Mouse (Mus musculus): Measurements from ENCODE around the gene Poll. TPM values are rescaled to one million over a fixed set of nuclear protein-coding genes. Genes with fewer than 3 reads are reported as not detected.
A peak's percentile ranks its signal among the peaks of the same experiment; 100 is the strongest.

Poll gene
- polyA plus RNA-seq, 1 experiment = 9.0 TPM

- peaks cover 3% of the 10 kb centered on the region; the same call in 1 of the 2 replicates for H3K4me1 ChIP-seq (ENCODE audit: control insufficient read depth, insufficient read depth, insufficient read length)
- H3K27ac ChIP-seq (ENCODE audit: insufficient read depth, low read length) = no peak overlapping the region
- DNase-seq (ENCODE audit: low read depth in 1 of 2, low spot score in 2 of 2) = no peak
- H3K4me3 ChIP-seq (ENCODE audit: extremely low read depth, insufficient read depth, insufficient read length) = no peak overlapping the region
- H3K36me3 ChIP-seq (ENCODE audit: control insufficient read depth, insufficient read depth, low read length) = no peaks in the 10 kb centered on the region
- no peaks in the 10 kb centered on the region for H3K27me3 ChIP-seq (ENCODE audit: control insufficient read depth, insufficient read depth, low read length)
- TF ChIP-seq CTCF (IDR thresholded peaks at IDR 0.05; ENCODE audit: extremely low read depth, insufficient read depth, insufficient read length, insufficient replicate concordance) = no peak
- no peak for TF ChIP-seq POLR2A (IDR thresholded peaks at IDR 0.05; ENCODE audit: low read depth, low read length)
- WGBS = 96% methylated on average over 6 of the region's 6 CpGs
Observed at GRCm38 (mm10) chr19:45596434-45596833, 36.1 kb upstream of the Poll start.

GRCm38 (mm10) chr19:45596019-45596418 lies 35.7 kb upstream of the Poll start:
- Histone ChIP-seq H3K27me3 (ENCODE audit: control insufficient read depth, insufficient read depth, low read length) (no peaks in the 10 kb centered on the region), H3K4me1 (ENCODE audit: control insufficient read depth, insufficient read depth, insufficient read length) (peaks cover 3% of the 10 kb centered on the region; the same call in 1 of the 2 replicates), H3K36me3 (ENCODE audit: control insufficient read depth, insufficient read depth, low read length) (no peaks in the 10 kb centered on the region), H3K27ac (ENCODE audit: insufficient read depth, low read length) (no peak overlapping the region), H3K4me3 (ENCODE audit: extremely low read depth, insufficient read depth, insufficient read length) (no peak overlapping the region)
- TF ChIP-seq POLR2A (IDR thresholded peaks at IDR 0.05; ENCODE audit: low read depth, low read length) (no peak), CTCF (IDR thresholded peaks at IDR 0.05; ENCODE audit: extremely low read depth, insufficient read depth, insufficient read length, insufficient replicate concordance) (no peak)
- DNase-seq (ENCODE audit: low read depth in 1 of 2, low spot score in 2 of 2) = no peak
- WGBS = 95% methylated on average over 7 of the region's 7 CpGs

DNA sequence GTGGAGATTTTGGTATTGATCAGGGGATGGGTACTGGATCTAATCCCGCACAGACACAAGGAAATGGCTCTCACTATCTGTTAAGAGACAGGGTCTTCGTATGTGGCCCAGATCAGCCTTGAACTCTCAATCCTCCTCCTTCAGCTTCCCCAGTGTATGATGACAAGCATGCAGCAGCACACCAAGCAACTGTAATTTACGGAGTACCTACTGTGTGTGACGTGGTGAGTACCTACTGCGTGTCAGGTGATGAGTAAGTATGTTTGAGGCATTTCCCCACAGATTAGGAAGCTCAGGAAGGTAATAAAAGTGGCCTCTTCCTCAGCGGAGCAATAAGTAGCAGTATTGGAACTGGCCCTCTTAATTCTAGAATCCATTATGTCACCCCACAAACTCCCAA lies 35.1 kb upstream of the Poll start:
- Histone ChIP-seq H3K4me3 (ENCODE audit: extremely low read depth, insufficient read depth, insufficient read length) (no peak overlapping the region), H3K27ac (ENCODE audit: insufficient read depth, low read length) (no peak overlapping the region), H3K4me1 (ENCODE audit: control insufficient read depth, insufficient read depth, insufficient read length) (peaks cover 3% of the 10 kb centered on the region; the same call in 1 of the 2 replicates), H3K36me3 (ENCODE audit: control insufficient read depth, insufficient read depth, low read length) (no peaks in the 10 kb centered on the region), H3K27me3 (ENCODE audit: control insufficient read depth, insufficient read depth, low read length) (no peaks in the 10 kb centered on the region)
- TF ChIP-seq POLR2A (IDR thresholded peaks at IDR 0.05; ENCODE audit: low read depth, low read length) = no peak
- no peak for TF ChIP-seq CTCF (IDR thresholded peaks at IDR 0.05; ENCODE audit: extremely low read depth, insufficient read depth, insufficient read length, insufficient replicate concordance)
- WGBS = 92% methylated on average over 6 of the region's 6 CpGs
- no peak for DNase-seq (ENCODE audit: low read depth in 1 of 2, low spot score in 2 of 2)

DNA sequence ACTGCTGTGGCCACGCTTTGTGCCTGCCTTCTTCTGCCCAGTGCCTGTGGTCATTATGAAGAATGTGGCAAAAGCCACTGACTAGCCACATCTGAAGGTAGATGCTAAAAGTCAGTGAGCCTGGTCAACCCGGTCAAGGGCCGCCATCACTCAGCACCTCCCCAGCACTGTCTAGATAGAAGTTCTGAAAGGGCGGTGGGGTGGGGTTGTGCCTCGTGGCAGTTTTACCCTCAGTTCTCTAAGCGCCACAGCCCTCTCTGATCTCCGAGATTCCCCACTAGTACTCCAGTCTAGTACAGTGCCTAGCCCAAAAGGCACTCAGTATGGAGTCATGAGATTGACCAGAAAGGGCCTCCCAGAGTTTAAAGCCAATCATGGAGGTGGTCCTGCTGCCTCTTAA lies 33.7 kb upstream of the Poll start:
- Histone ChIP-seq H3K4me1 (ENCODE audit: control insufficient read depth, insufficient read depth, insufficient read length) (peaks cover 3% of the 10 kb centered on the region; the same call in 1 of the 2 replicates), H3K27me3 (ENCODE audit: control insufficient read depth, insufficient read depth, low read length) (no peaks in the 10 kb centered on the region), H3K4me3 (ENCODE audit: extremely low read depth, insufficient read depth, insufficient read length) (no peak overlapping the region), H3K27ac (ENCODE audit: insufficient read depth, low read length) (no peak overlapping the region), H3K36me3 (ENCODE audit: control insufficient read depth, insufficient read depth, low read length) (no peaks in the 10 kb centered on the region)
- WGBS = 91% methylated on average over 7 of the region's 7 CpGs
- DNase-seq (ENCODE audit: low read depth in 1 of 2, low spot score in 2 of 2) = no peak
- TF ChIP-seq POLR2A (IDR thresholded peaks at IDR 0.05; ENCODE audit: low read depth, low read length) (no peak), CTCF (IDR thresholded peaks at IDR 0.05; ENCODE audit: extremely low read depth, insufficient read depth, insufficient read length, insufficient replicate concordance) (no peak)

GRCm38 (mm10) chr19:45592916-45593315 lies 32.6 kb upstream of the Poll start:
- H3K36me3 ChIP-seq (ENCODE audit: control insufficient read depth, insufficient read depth, low read length) = no peaks in the 10 kb centered on the region
- no peak overlapping the region for H3K4me3 ChIP-seq (ENCODE audit: extremely low read depth, insufficient read depth, insufficient read length)
- DNase-seq (ENCODE audit: low read depth in 1 of 2, low spot score in 2 of 2) = no peak
- no peaks in the 10 kb centered on the region for H3K27me3 ChIP-seq (ENCODE audit: control insufficient read depth, insufficient read depth, low read length)
- no peak for TF ChIP-seq CTCF (IDR thresholded peaks at IDR 0.05; ENCODE audit: extremely low read depth, insufficient read depth, insufficient read length, insufficient replicate concordance)
- TF ChIP-seq POLR2A (IDR thresholded peaks at IDR 0.05; ENCODE audit: low read depth, low read length) = no peak
- no peak overlapping the region for H3K27ac ChIP-seq (ENCODE audit: insufficient read depth, low read length)
- WGBS = 96% methylated on average over 9 of the region's 9 CpGs
- H3K4me1 ChIP-seq (ENCODE audit: control insufficient read depth, insufficient read depth, insufficient read length) = peaks cover 3% of the 10 kb centered on the region; the same call in 1 of the 2 replicates

GRCm38 (mm10) chr19:45591704-45592103 lies 31.4 kb upstream of the Poll start:
- Histone ChIP-seq H3K4me1 (ENCODE audit: control insufficient read depth, insufficient read depth, insufficient read length) (peaks cover 3% of the 10 kb centered on the region; the same call in 1 of the 2 replicates), H3K4me3 (ENCODE audit: extremely low read depth, insufficient read depth, insufficient read length) (no peak overlapping the region), H3K27me3 (ENCODE audit: control insufficient read depth, insufficient read depth, low read length) (no peaks in the 10 kb centered on the region), H3K36me3 (ENCODE audit: control insufficient read depth, insufficient read depth, low read length) (no peaks in the 10 kb centered on the region), H3K27ac (ENCODE audit: insufficient read depth, low read length) (peak overlapping the region; percentile 26)
- no peak for DNase-seq (ENCODE audit: low read depth in 1 of 2, low spot score in 2 of 2)
- TF ChIP-seq POLR2A (IDR thresholded peaks at IDR 0.05; ENCODE audit: low read depth, low read length) = no peak
- TF ChIP-seq CTCF (IDR thresholded peaks at IDR 0.05; ENCODE audit: extremely low read depth, insufficient read depth, insufficient read length, insufficient replicate concordance) = no peak
- 33% methylated on average over 7 of the region's 7 CpGs for WGBS

DNA sequence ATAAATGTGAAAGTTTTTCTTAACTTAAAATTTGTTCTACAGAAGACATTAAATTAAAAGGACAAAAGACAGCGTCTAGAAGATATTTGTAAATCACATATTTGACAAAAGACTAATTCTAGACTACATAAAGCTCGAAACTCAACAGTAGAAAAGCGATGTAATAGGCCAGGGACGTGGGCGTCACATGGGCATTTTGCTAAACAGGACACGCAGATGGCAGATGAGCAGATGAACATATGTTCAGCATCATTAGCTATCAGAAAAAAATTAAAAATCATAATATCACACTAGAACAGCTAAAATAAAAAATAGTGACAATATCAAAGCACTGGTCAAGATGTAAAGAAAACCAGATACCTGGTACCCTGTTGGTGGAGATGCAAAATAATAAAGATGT lies 29.4 kb upstream of the Poll start:
- H3K36me3 ChIP-seq (ENCODE audit: control insufficient read depth, insufficient read depth, low read length) = no peaks in the 10 kb centered on the region
- no peak overlapping the region for H3K4me3 ChIP-seq (ENCODE audit: extremely low read depth, insufficient read depth, insufficient read length)
- peaks cover 7% of the 10 kb centered on the region; the same call in 1 of the 2 replicates for H3K4me1 ChIP-seq (ENCODE audit: control insufficient read depth, insufficient read depth, insufficient read length)
- H3K27ac ChIP-seq (ENCODE audit: insufficient read depth, low read length) = no peak overlapping the region
- DNase-seq (ENCODE audit: low read depth in 1 of 2, low spot score in 2 of 2) = no peak
- TF ChIP-seq POLR2A (IDR thresholded peaks at IDR 0.05; ENCODE audit: low read depth, low read length) (no peak), CTCF (IDR thresholded peaks at IDR 0.05; ENCODE audit: extremely low read depth, insufficient read depth, insufficient read length, insufficient replicate concordance) (no peak)
- no peaks in the 10 kb centered on the region for H3K27me3 ChIP-seq (ENCODE audit: control insufficient read depth, insufficient read depth, low read length)
- WGBS = 94% methylated on average over 6 of the region's 6 CpGs

All from spleen, adult 2 months (tissue).